Mouse (Mus musculus): ENCODE data around the gene Zdhhc18. TPM values are rescaled to one million over a fixed set of nuclear protein-coding genes. Genes with fewer than 3 reads are reported as not detected.

Zdhhc18 gene
- polyA plus RNA-seq, 1 experiment: 31.6 TPM

DNA sequence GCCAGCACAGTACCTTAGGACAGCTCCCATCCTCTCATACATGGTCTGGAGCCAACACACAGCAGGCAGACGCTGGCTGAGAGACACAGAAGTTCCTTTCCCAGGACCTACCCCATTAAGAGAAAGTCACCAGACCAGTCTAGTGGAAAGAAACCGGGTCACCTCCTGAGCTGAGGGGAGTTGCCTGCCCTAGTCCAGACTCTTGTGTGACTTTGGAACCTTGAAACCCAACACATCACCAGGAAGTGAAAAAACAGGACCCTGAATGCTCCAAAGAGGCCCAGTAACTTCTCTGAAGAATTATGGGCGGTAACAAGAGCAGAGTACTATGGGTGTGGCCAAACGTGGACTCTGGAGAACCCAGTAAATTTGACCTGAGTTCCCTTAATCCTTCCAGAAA lies 51.3 kb downstream of the Zdhhc18 start:
- Histone ChIP-seq H3K36me3 (ENCODE audit: control insufficient read depth, insufficient read depth, low read length) (no peaks in the 10 kb centered on the region), H3K4me3 (ENCODE audit: insufficient read depth, low read depth, low read length) (no peak overlapping the region), H3K4me1 (ENCODE audit: control insufficient read depth, insufficient read depth, low read length) (peaks cover 15% of the 10 kb centered on the region; the same call in 1 of the 2 replicates), H3K27ac (ENCODE audit: insufficient read depth, low read depth, low read length) (peak overlapping the region; percentile 90), H3K27me3 (replicated peaks; ENCODE audit: control insufficient read depth, insufficient read depth, low read length) (no peaks in the 10 kb centered on the region)
- 24% methylated on average over 4 of the region's 4 CpGs for WGBS
- TF ChIP-seq POLR2A (IDR thresholded peaks at IDR 0.05; ENCODE audit: low read depth, low read length): no peak
- no peak for TF ChIP-seq CTCF (conservative IDR thresholded peaks at IDR 0.05; ENCODE audit: insufficient read depth, insufficient read length, low read depth, low read length)
- peak; percentile 56 for DNase-seq

DNA sequence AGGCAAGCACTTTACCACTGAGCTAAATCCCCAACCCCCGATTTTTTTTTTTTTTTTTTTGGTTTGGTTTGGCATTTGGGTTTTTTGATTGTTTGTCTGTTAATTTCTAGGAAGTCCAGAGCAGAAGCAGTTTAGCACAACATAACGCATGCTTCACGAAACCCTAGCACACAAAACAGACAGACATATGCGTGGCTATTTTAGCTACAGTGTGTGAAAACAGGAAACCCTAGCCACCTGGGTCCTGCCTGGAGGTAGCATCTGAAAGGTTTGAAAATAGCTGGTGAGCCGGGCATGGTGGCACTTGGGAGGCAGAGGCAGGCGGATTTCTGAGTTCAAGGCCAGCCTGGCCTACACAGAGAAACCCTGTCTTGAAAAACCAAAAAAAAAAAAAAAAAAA lies 53.9 kb downstream of the Zdhhc18 start:
- Histone ChIP-seq H3K4me1 (ENCODE audit: control insufficient read depth, insufficient read depth, low read length) (peaks cover 14% of the 10 kb centered on the region; the same call in 1 of the 2 replicates), H3K4me3 (ENCODE audit: insufficient read depth, low read depth, low read length) (no peak overlapping the region), H3K27ac (ENCODE audit: insufficient read depth, low read depth, low read length) (no peak overlapping the region), H3K27me3 (replicated peaks; ENCODE audit: control insufficient read depth, insufficient read depth, low read length) (no peaks in the 10 kb centered on the region), H3K36me3 (ENCODE audit: control insufficient read depth, insufficient read depth, low read length) (no peaks in the 10 kb centered on the region)
- no peak for TF ChIP-seq CTCF (conservative IDR thresholded peaks at IDR 0.05; ENCODE audit: insufficient read depth, insufficient read length, low read depth, low read length)
- TF ChIP-seq POLR2A (IDR thresholded peaks at IDR 0.05; ENCODE audit: low read depth, low read length): no peak
- WGBS: 78% methylated on average over 6 of the region's 6 CpGs
- DNase-seq: no peak

DNA sequence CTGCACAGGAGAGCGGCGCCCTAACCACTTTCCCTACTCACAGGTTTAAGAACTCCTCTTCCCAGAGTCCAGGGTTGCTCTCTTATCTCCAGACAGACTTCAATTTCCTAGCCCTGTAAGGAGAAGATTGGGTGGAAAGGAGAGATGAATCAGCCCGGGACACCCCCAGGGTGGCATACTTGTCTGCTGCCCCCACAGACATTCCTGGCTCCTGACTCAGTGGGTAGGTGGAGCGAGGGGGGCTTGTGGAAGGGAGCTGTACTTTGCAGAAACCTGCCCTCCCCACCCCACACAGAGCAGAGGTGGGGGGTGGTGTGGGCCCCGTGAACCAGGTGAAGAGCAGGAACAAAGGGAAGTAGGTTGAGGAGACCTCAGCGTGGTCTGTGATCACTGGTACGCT lies 54.4 kb downstream of the Zdhhc18 start:
- H3K4me1 ChIP-seq (ENCODE audit: control insufficient read depth, insufficient read depth, low read length): peaks cover 14% of the 10 kb centered on the region; the same call in 1 of the 2 replicates
- no peaks in the 10 kb centered on the region for H3K27me3 ChIP-seq (replicated peaks; ENCODE audit: control insufficient read depth, insufficient read depth, low read length)
- H3K36me3 ChIP-seq (ENCODE audit: control insufficient read depth, insufficient read depth, low read length): no peaks in the 10 kb centered on the region
- TF ChIP-seq CTCF (conservative IDR thresholded peaks at IDR 0.05; ENCODE audit: insufficient read depth, insufficient read length, low read depth, low read length): no peak
- TF ChIP-seq POLR2A (IDR thresholded peaks at IDR 0.05; ENCODE audit: low read depth, low read length): no peak
- H3K4me3 ChIP-seq (ENCODE audit: insufficient read depth, low read depth, low read length): no peak overlapping the region
- DNase-seq: no peak
- 82% methylated on average over 7 of the region's 7 CpGs for WGBS
- H3K27ac ChIP-seq (ENCODE audit: insufficient read depth, low read depth, low read length): no peak overlapping the region

DNA sequence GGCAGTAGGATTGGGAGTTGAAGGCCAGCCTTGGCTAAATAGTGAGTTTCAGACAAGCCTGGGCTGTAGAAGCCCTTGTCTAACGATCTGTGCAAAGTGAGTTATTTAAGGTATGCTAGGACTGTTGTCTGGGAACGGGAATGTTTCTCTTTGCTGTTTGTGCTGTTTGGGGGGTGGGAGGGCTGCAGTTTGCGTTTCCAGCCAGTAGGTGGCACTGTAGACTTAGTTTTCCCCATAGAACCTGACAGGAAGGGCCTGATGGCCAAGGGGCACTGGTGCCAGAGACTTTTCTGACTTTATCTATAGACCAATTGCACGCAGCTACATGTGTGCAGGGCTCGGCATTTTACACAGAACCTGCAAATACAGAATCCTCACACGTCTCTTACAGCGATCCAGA lies 57.4 kb downstream of the Zdhhc18 start:
- 25% methylated on average over 7 of the region's 7 CpGs for WGBS
- Histone ChIP-seq H3K27me3 (replicated peaks; ENCODE audit: control insufficient read depth, insufficient read depth, low read length) (no peaks in the 10 kb centered on the region), H3K4me3 (ENCODE audit: insufficient read depth, low read depth, low read length) (no peak overlapping the region), H3K27ac (ENCODE audit: insufficient read depth, low read depth, low read length) (no peak overlapping the region), H3K36me3 (ENCODE audit: control insufficient read depth, insufficient read depth, low read length) (no peaks in the 10 kb centered on the region), H3K4me1 (ENCODE audit: control insufficient read depth, insufficient read depth, low read length) (peaks cover 3% of the 10 kb centered on the region; the same call in 1 of the 2 replicates)
- TF ChIP-seq POLR2A (IDR thresholded peaks at IDR 0.05; ENCODE audit: low read depth, low read length): no peak
- peak; percentile 98 for TF ChIP-seq CTCF (conservative IDR thresholded peaks at IDR 0.05; ENCODE audit: insufficient read depth, insufficient read length, low read depth, low read length)
- peak; percentile 74 for DNase-seq

DNA sequence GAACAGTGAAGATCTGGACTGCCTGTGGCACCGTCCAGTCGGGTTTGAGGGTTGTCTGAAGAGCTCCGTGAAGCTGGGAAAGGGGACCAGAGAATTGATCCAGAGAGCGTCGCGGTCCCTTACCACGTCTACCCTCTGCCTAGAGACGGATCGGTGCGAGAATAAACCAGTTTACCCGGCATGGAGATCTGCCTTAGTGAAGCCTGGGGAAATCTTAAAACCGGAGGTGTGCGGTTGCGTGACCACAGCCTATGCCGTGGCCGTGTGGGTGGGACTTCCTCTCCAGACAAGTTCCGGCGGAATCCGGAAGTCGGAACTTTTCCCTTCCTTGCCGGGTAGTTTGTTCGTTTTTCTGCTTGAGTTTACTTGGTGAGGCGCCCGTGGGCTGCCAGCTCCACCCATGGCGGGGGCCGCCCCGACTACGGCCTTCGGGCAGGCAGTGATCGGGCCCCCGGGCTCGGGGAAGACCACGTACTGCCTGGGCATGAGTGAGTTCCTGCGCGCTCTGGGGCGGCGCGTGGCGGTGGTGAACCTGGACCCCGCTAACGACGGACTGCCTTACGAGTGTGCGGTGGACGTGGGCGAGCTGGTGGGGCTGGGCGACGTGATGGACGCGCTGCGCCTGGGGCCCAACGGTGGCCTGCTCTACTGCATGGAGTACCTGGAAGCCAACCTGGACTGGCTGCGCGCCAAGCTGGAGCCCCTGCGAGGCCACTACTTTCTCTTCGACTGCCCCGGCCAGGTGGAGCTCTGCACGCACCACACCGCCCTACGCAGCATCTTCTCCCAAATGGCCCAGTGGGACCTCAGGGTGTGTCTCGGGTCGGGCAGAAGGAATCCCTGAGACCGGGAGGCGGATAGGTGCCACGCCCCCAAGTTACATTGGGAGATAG lies 65.6 kb downstream of the Zdhhc18 start, which contains the start of gene Gpn2:
Gene Gpn2, plus strand, starts transcription at position 304 of the 893 bp plus-strand sequence.
- Histone ChIP-seq H3K36me3 (ENCODE audit: control insufficient read depth, insufficient read depth, low read length) (no peaks in the 10 kb centered on the region), H3K27ac (ENCODE audit: insufficient read depth, low read depth, low read length) (peak within 1 kb of the TSS; percentile 81), H3K4me1 (ENCODE audit: control insufficient read depth, insufficient read depth, low read length) (no peaks in the 10 kb centered on the region; the same call in 1 of the 2 replicates), H3K4me3 (ENCODE audit: insufficient read depth, low read depth, low read length) (peak within 1 kb of the TSS; percentile 70), H3K27me3 (replicated peaks; ENCODE audit: control insufficient read depth, insufficient read depth, low read length) (no peaks in the 10 kb centered on the region)
- WGBS: 1% methylated on average over 65 of the region's 65 CpGs
- DNase-seq: peak; percentile 89
- TF ChIP-seq POLR2A (IDR thresholded peaks at IDR 0.05; ENCODE audit: low read depth, low read length) (peak; percentile 34), CTCF (conservative IDR thresholded peaks at IDR 0.05; ENCODE audit: insufficient read depth, insufficient read length, low read depth, low read length) (no peak)

DNA sequence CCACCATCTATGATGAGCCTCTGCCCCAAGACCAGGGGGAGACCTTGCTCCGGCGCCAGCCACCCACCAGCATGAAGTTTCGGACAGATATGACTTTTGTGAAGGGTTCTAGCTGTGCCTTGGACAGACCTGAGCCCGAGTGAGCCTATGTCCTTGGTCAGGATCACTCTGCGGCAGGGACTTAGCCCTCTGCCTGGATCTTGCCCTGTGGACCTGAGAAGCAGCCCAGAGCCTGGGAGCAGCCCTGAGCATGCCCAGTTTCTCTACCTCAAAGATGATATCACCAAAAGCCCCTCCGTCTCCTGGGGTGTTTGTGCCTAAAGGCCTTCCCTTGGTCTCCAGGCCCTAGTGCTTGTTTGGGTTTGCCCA lies 66.3 kb downstream of the Zdhhc18 start:
- Histone ChIP-seq H3K27ac (ENCODE audit: insufficient read depth, low read depth, low read length) (peak overlapping the region; percentile 81), H3K4me3 (ENCODE audit: insufficient read depth, low read depth, low read length) (peak overlapping the region; percentile 70), H3K4me1 (ENCODE audit: control insufficient read depth, insufficient read depth, low read length) (no peaks in the 10 kb centered on the region; the same call in 1 of the 2 replicates), H3K27me3 (replicated peaks; ENCODE audit: control insufficient read depth, insufficient read depth, low read length) (no peaks in the 10 kb centered on the region), H3K36me3 (ENCODE audit: control insufficient read depth, insufficient read depth, low read length) (no peaks in the 10 kb centered on the region)
- TF ChIP-seq POLR2A (IDR thresholded peaks at IDR 0.05; ENCODE audit: low read depth, low read length): no peak
- no peak for TF ChIP-seq CTCF (conservative IDR thresholded peaks at IDR 0.05; ENCODE audit: insufficient read depth, insufficient read length, low read depth, low read length)
- peak; percentile 54 for DNase-seq
- WGBS: 44% methylated on average over 6 of the region's 6 CpGs

DNA sequence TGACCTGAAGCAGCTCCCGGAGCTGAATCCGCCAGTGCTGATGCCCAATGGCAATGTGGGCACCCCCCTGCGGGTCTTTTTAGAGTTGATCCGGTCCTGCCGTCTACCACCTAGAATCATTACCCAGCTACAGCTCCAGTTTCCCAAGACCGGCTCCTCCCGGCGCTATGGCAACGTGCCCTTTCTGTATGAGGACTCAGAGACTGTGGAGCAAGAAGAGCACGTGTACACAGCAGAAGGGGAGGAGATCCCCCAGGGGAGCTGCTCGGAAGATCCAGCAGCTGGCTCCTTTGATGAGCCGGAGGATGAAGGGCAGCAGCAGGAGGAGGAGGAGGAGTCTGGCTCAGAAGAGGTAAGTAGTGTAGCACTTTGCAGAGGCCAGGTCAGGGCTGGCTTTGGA lies 72.0 kb downstream of the Zdhhc18 start:
- Histone ChIP-seq H3K4me1 (ENCODE audit: control insufficient read depth, insufficient read depth, low read length) (peaks cover 3% of the 10 kb centered on the region; the same call in 1 of the 2 replicates), H3K4me3 (ENCODE audit: insufficient read depth, low read depth, low read length) (no peak overlapping the region), H3K27me3 (replicated peaks; ENCODE audit: control insufficient read depth, insufficient read depth, low read length) (no peaks in the 10 kb centered on the region), H3K36me3 (ENCODE audit: control insufficient read depth, insufficient read depth, low read length) (no peaks in the 10 kb centered on the region), H3K27ac (ENCODE audit: insufficient read depth, low read depth, low read length) (no peak overlapping the region)
- 64% methylated on average over 12 of the region's 12 CpGs for WGBS
- TF ChIP-seq POLR2A (IDR thresholded peaks at IDR 0.05; ENCODE audit: low read depth, low read length) (no peak), CTCF (conservative IDR thresholded peaks at IDR 0.05; ENCODE audit: insufficient read depth, insufficient read length, low read depth, low read length) (no peak)
- DNase-seq: no peak

Data from kidney, adult 2 months (tissue).